Mouse (Mus musculus) embryonic facial prominence, embryonic 14.5 days (tissue): Measurements from ENCODE around the gene Kcnh1. TPM values are rescaled to one million over a fixed set of nuclear protein-coding genes. Genes with fewer than 3 reads are reported as not detected.

Experiments used
- ATAC-seq: fragments of 200-750 bp; cut with Nextera tagmentation; 2 replicates; pipeline ENCODE4 v1.8.0; 2017; ENCODE audit warnings: low read depth, moderate number of reproducible peaks, moderate TSS enrichment
- DNase-seq: peaks from one replicate; pipeline ENCODE4 v3.0.0-alpha.2; 2015; ENCODE audit warnings: low spot score
- H3K27ac ChIP-seq: fragments of 300-500 bp; sonication (generic); replicated peaks from 2 replicates; pipeline ENCODE4 v1.5.1; 2014; ENCODE audit warnings: low read depth, mild to moderate bottlenecking, low read length, moderate library complexity
- H3K27me3 ChIP-seq: fragments of 300-500 bp; sonication (generic); replicated peaks from 2 replicates; pipeline ENCODE4 v1.6.1; 2014; ENCODE audit warnings: low read length; ENCODE audit not compliant: control insufficient read depth, insufficient read depth
- H3K36me3 ChIP-seq: fragments of 300-500 bp; sonication (generic); 2 replicates; pipeline ENCODE4 v1.6.1; 2014; ENCODE audit warnings: low read length, mixed read lengths; ENCODE audit not compliant: control insufficient read depth, insufficient read depth
- H3K4me1 ChIP-seq: fragments of 300-500 bp; sonication (generic); 2 replicates; pipeline ENCODE4 v1.6.1; 2014; ENCODE audit warnings: antibody characterized with exemption, low read length; ENCODE audit not compliant: control insufficient read depth, insufficient read depth
- H3K4me2 ChIP-seq: fragments of 300-500 bp; sonication (generic); 2 replicates; pipeline ENCODE4 v1.6.1; 2014; ENCODE audit warnings: low read depth, mild to moderate bottlenecking, low read length, moderate library complexity, mixed read lengths
- H3K4me3 ChIP-seq: fragments of 300-500 bp; sonication (generic); 2 replicates; pipeline ENCODE4 v1.5.1; 2014; ENCODE audit warnings: low read depth, mild to moderate bottlenecking, low read length
- H3K9ac ChIP-seq: fragments of 300-500 bp; sonication (generic); 2 replicates; pipeline ENCODE4 v1.6.1; 2014; ENCODE audit warnings: low read depth, mild to moderate bottlenecking, low read length, moderate library complexity, mixed read lengths
- H3K9me3 ChIP-seq: fragments of 300-500 bp; sonication (generic); 2 replicates; pipeline ENCODE4 v1.6.1; 2016; ENCODE audit warnings: low read length; ENCODE audit not compliant: control insufficient read depth
- WGBS: fragments of 180-500 bp; shearing (Covaris S2); extraction: QIAGEN DNeasy Blood & Tissue Kit; methylation state at CpG from one replicate; pipeline ENCODE4 v1.1.7; 2014; 5-methylcytosine and 5-hydroxymethylcytosine counted together
- polyA plus RNA-seq: library from polyadenylated mRNA; unstranded; fragments of >200 nt; fragmentation: Nextera tagmentation; extraction: Ambion mirVana; gene quantifications from 2 replicates; pipeline ENCODE4 v1.2.1, GENCODE M21; 2014

Gene Kcnh1
- polyA plus RNA-seq, 1 experiment from 2014 or later: 0.89 TPM

DNA sequence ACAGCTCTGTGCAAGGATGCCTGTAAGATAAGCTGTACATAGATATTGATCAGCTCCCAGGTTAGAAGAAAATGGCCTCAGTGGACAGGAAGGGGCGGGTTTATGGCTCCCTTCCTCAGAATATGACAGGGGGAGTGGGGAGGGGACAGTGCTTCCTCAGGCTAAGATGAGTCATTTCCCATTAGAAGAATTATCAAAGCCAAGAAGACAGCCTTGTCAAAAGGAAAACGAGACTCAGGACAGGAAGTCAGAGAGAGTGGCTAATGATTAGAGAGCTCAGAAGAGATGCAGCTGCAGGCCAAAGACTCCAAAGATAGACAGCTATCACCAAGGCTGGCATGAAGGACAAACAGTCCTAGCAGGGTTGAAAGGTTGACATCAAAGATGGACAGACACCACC is 341.6 kb downstream of the Kcnh1 start:
- WGBS: 41% methylated on average over 2 of the region's 2 CpGs
- H3K4me1 ChIP-seq: no peaks in the 10 kb centered on the region
- no peaks in the 10 kb centered on the region for H3K9me3 ChIP-seq
- H3K36me3 ChIP-seq: no peaks in the 10 kb centered on the region
- H3K9ac ChIP-seq: no peak overlapping the region
- no peak overlapping the region for H3K27ac ChIP-seq
- H3K27me3 ChIP-seq: no peaks in the 10 kb centered on the region
- no peak for ATAC-seq
- H3K4me3 ChIP-seq: no peak overlapping the region
- DNase-seq: no peak
- no peak overlapping the region for H3K4me2 ChIP-seq

DNA sequence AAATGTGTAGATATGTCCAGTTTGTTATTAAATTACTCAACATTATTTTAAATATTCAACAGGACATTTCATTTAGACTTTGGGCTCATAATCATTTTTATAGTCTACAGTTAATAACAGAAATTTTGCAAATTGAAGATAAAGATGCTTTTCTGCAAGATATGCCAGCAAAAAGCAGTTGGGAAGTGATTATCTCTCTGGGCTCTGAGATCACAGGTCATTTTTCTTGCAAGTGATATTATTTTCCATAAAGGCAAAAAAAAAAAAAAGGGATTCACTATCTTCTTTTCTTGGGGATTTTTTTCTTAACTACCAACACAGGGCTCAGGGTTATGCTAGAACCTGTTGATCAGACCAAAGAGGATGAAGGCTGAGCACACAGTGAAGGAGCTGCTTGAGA is 342.4 kb downstream of the Kcnh1 start:
- Histone ChIP-seq H3K4me2 (no peak overlapping the region), H3K4me3 (no peak overlapping the region), H3K4me1 (no peaks in the 10 kb centered on the region), H3K9ac (no peak overlapping the region), H3K27me3 (no peaks in the 10 kb centered on the region), H3K27ac (no peak overlapping the region), H3K9me3 (no peaks in the 10 kb centered on the region), H3K36me3 (no peaks in the 10 kb centered on the region)
- ATAC-seq (no peak), DNase-seq (no peak)

DNA sequence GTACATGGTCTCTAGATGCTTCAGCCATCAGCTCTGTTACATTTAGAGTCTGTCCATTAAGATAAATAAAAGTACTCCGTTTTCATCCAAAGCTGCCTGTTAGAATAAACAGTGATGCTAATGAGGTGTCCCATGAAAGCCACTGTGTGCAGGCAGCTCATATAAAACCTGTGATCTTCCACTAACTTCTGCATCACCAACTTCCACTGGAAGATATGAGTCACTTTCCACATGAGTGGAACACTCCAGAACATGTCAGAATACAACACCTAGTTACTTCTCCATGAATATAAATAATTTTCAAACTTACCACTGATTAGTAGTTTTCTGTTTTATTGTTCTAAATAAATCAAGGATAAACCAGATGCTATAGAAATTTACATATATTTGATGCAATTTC is 345.9 kb downstream of the Kcnh1 start:
- Histone ChIP-seq H3K27me3 (no peaks in the 10 kb centered on the region), H3K4me2 (no peak overlapping the region), H3K4me1 (no peaks in the 10 kb centered on the region), H3K9ac (no peak overlapping the region), H3K36me3 (no peaks in the 10 kb centered on the region), H3K9me3 (no peaks in the 10 kb centered on the region), H3K4me3 (no peak overlapping the region), H3K27ac (no peak overlapping the region)
- WGBS: 59% methylated on average over 1 of the region's 1 CpGs
- DNase-seq (no peak), ATAC-seq (no peak)

DNA sequence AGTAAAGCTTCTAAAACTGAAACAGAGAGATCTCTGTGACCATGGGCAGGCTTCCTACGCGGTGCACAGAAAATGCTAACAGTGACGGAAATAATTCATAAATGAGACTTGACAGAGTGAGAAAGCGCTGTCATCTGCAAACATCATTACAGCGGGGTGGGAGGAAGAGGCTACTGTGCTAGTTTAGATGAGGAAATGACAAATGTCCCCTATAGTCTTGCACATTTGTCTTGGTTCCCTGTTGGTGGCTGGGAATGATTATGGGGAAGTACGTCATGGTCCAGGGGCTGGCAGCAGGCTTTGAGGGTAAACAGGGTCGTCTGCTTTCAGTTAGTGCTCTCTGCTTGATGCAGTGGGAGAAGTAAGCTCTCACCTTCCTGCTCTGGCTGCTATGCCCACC is 346.6 kb downstream of the Kcnh1 start:
- no peak overlapping the region for H3K27ac ChIP-seq
- no peak overlapping the region for H3K4me2 ChIP-seq
- H3K4me1 ChIP-seq: no peaks in the 10 kb centered on the region
- DNase-seq: peak; percentile 13
- 50% methylated on average over 7 of the region's 7 CpGs for WGBS
- H3K4me3 ChIP-seq: no peak overlapping the region
- H3K27me3 ChIP-seq: no peaks in the 10 kb centered on the region
- H3K9ac ChIP-seq: no peak overlapping the region
- H3K36me3 ChIP-seq: no peaks in the 10 kb centered on the region
- no peak for ATAC-seq
- H3K9me3 ChIP-seq: no peaks in the 10 kb centered on the region

DNA sequence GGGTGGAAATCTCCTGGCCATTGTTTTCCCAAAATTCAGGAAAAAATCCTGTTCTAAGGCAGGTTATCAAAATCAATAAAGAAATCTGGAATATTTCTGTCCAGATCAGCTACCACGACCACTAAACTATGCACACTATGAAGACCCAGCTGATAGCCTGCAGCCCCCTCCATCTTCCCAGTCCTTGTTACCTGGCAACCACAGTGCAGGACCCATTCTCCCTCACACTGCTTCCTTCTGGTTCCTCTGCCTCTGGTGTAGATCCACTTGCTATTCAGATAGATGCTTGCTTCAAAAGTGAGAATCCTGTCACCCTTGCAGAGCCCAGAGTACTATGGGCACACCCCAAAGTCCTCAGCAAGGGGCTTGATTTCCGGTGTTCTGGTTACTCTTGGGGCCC is 351.5 kb downstream of the Kcnh1 start:
- H3K4me2 ChIP-seq: no peak overlapping the region
- H3K9me3 ChIP-seq: no peaks in the 10 kb centered on the region
- no peak overlapping the region for H3K4me3 ChIP-seq
- H3K4me1 ChIP-seq: no peaks in the 10 kb centered on the region
- H3K36me3 ChIP-seq: no peaks in the 10 kb centered on the region
- no peak overlapping the region for H3K9ac ChIP-seq
- ATAC-seq: no peak
- 78% methylated on average over 2 of the region's 2 CpGs for WGBS
- DNase-seq: no peak
- H3K27me3 ChIP-seq: no peaks in the 10 kb centered on the region
- H3K27ac ChIP-seq: no peak overlapping the region

DNA sequence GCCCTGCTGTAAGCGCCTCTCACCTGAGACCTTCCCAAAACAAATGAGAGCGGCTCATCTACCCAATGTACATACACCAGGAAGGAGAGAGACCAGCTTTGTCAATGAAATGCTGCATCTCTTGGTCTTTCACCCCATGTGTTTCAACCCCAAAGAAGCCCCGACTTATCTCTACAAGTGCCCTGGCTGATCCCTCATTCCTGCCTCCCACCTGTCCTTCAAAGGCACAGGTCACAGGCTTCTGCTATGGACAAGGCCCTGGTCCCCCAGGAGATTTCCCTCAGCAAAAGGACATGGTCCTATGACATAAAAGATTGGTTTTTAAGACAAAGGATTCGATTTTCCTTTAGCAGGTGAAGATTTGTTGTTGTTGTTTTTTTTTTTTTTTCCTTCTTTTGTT is 353.1 kb downstream of the Kcnh1 start:
- Histone ChIP-seq H3K9ac (no peak overlapping the region), H3K27me3 (no peaks in the 10 kb centered on the region), H3K27ac (no peak overlapping the region), H3K4me3 (no peak overlapping the region), H3K4me2 (no peak overlapping the region), H3K36me3 (no peaks in the 10 kb centered on the region), H3K9me3 (no peaks in the 10 kb centered on the region), H3K4me1 (no peaks in the 10 kb centered on the region)
- WGBS: 89% methylated on average over 4 of the region's 4 CpGs
- ATAC-seq (no peak), DNase-seq (no peak)

DNA sequence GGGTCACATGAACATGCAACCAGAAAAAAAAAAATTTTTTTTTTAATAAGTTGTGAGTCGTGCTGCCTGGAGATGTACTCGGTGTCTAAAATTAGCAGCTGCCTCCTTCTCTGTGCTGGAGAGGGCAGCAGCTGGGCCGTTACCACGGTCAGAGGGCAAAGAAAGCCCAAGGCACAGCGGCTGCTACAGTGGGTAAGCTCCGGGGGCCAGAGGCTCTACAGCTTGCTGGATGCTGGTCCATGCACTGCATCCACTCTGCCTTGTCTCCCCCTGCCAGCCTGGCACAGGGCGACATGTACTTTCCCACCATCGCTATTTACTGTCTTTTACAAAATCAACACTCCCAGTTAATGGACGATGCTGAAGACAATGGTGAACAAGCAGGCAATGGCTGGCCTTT is 353.5 kb downstream of the Kcnh1 start:
- Histone ChIP-seq H3K9me3 (no peaks in the 10 kb centered on the region), H3K4me1 (no peaks in the 10 kb centered on the region), H3K27me3 (no peaks in the 10 kb centered on the region), H3K27ac (no peak overlapping the region), H3K4me2 (no peak overlapping the region), H3K36me3 (no peaks in the 10 kb centered on the region), H3K9ac (no peak overlapping the region), H3K4me3 (no peak overlapping the region)
- DNase-seq: no peak
- ATAC-seq: no peak
- WGBS: 69% methylated on average over 9 of the region's 9 CpGs

DNA sequence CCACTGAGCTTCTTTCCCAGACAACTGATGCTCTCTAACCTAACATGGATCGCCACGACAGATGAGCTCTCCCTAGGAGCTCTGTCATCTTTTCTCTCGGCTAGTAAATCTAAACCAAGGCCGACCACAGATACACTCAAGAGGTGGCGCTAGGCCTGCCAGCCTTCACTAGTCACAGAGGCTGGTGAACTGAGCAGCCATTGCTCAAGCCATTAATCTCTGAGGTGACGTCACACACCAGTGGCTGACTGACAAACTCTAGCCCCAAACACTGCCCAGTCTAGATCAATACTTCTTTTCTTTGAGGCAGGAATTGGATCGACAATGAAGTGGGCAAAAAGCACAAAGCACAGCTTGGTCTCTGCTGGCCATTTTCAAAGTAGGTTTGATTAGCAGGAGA is 354.3 kb downstream of the Kcnh1 start:
- 65% methylated on average over 7 of the region's 7 CpGs for WGBS
- DNase-seq (no peak), ATAC-seq (no peak)
- no peak overlapping the region for H3K4me3 ChIP-seq
- no peak overlapping the region for H3K4me2 ChIP-seq
- H3K27ac ChIP-seq: no peak overlapping the region
- no peaks in the 10 kb centered on the region for H3K36me3 ChIP-seq
- no peak overlapping the region for H3K9ac ChIP-seq
- H3K9me3 ChIP-seq: no peaks in the 10 kb centered on the region
- H3K4me1 ChIP-seq: no peaks in the 10 kb centered on the region
- H3K27me3 ChIP-seq: no peaks in the 10 kb centered on the region

DNA sequence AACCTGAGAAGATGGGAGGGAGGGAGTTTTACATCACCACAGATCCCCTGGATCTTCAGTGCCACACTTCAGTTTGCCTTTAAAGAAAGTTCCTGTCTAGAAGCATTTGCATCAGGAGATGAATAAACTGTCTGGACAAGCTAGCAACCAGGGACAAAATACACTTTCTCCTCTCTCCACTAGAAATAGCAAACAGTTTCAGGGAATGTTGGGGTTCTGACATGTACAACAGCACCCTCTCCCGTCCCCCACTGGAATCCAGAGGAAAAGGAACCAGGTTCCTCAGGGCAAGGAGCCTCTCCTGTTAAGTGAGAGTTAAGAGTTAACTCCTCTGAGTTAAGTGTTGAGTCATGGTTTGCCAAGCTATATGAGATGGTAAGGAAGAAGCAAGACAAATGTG is 356.3 kb downstream of the Kcnh1 start:
- WGBS: 5% methylated on average over 1 of the region's 1 CpGs
- H3K9me3 ChIP-seq: no peaks in the 10 kb centered on the region
- no peak for ATAC-seq

More for the DNA sequence above, 356.3 kb downstream of the Kcnh1 start:
- Histone ChIP-seq H3K27me3 (no peaks in the 10 kb centered on the region), H3K9ac (no peak overlapping the region), H3K27ac (no peak overlapping the region), H3K4me2 (no peak overlapping the region), H3K4me1 (no peaks in the 10 kb centered on the region), H3K4me3 (no peak overlapping the region), H3K36me3 (no peaks in the 10 kb centered on the region)
- no peak for DNase-seq
